Mouse (Mus musculus): ENCODE measurements around the gene Aars.
"Not testable (repeated sequence)": the region's sequence is repeated elsewhere in the genome, so short reads cannot be mapped to it uniquely, and the experiment has no call there.

Gene Aars

GRCm38 (mm10) chr8:111055031-111055634 is 22.2 kb downstream of the Aars start:
- DNase-seq = no peak

- DNase-seq = no peak
These were observed 22.7 kb downstream of the Aars start for GRCm38 (mm10) chr8:111055661-111056060.

DNA sequence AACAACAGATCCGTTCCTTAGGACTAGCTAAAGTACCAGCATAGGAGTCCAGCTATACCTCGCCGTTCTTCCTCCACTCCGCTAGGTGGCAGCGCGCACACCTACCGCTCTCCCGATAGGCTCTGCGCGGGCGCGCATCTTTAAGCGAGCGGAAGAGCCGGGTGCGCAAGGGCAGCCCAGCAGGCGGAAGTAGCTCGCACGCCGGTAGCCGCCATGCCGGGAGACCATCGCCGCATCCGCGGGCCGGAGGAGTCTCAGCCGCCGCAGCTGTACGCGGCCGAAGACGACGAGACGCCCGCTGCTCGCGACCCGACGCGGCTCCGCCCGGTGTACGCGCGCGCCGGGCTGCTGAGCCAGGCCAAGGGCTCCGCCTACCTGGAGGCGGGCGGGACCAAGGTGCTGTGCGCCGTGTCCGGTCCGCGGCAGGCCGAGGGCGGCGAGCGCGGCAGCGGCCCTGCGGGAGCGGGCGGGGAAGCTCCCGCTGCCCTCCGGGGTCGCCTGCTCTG is 23.3 kb downstream of the Aars start, which contains the start of gene Exosc6:
Gene Exosc6 (plus strand): TSS at position 182 of the 506 bp plus-strand sequence.
- peak; percentile 83 to 90 for DNase-seq

- peak in 1 of 2 experiments; percentile 20 for DNase-seq
These were observed 23.8 kb downstream of the Aars start for GRCm38 (mm10) chr8:111056691-111057293.

- DNase-seq = no peak
These were observed 26.1 kb downstream of the Aars start for GRCm38 (mm10) chr8:111058946-111059572.

- DNase-seq = no peak
These were observed 28.7 kb downstream of the Aars start for GRCm38 (mm10) chr8:111061688-111062071.

- peak; percentile 70 to 86 for DNase-seq
These were observed 29.3 kb downstream of the Aars start for GRCm38 (mm10) chr8:111062072-111062757.

DNA sequence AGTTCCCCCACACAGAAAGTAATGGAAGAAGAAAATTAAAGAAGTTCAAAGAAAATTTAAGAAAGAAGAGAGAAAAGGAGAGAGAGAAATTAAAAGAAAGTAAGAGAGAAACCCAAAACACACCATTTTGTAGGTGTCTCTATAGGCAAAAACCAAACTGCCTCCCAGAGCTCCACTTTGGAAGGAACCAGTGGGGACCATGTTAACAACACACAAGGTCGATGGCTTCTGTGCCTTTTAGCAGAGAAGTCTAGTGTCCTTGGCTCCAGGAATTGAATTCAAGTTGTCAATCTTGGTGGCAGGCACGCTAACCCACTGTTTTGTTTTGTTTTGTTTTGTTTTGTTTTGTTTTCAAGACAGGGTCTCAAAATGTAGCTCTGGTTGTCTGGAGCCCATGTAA is 29.9 kb downstream of the Aars start:
- DNase-seq = no peak

GRCm38 (mm10) chr8:111066308-111066707 is 33.4 kb downstream of the Aars start:
- no peak for DNase-seq

DNA sequence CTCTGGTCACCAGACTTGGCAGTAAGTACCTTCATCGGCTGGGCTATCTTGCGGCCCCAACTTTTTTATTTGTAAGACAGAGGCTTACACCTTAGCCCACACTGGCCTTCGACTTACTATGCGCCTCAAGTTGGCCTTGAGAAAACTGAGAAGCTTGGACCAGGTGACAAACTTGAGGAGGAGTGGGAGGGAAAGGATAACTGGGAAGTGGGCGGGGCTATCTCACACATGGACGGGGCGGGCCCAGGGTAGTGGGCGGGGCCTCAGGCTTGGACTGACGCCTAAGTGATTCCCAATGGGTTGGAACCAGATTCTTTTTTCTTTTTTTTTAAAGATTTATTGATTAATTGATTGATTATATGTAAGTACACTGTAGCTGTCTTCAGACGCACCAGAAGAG is 34.5 kb downstream of the Aars start:
- no peak for DNase-seq

DNA sequence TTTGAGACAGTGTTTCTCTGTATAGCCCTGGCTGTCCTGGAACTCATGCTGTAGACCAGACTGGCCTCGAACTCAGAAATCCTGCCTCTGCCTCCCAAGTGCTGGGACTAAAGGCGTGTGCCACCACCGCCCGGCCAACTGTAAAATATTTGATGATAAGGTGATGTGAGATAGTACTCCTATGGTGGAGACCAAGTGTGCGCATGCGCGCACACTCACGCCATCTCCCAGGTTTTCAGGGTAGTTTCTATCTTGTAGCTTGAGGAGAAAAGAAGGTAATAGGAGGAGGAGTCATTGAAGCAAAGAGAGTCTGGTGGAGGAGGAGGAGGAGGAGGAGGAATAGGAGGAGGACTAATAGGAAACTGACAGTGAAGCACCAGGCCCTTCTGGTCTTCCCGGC is 35.7 kb downstream of the Aars start:
- not testable (repeated sequence) for DNase-seq

DNA sequence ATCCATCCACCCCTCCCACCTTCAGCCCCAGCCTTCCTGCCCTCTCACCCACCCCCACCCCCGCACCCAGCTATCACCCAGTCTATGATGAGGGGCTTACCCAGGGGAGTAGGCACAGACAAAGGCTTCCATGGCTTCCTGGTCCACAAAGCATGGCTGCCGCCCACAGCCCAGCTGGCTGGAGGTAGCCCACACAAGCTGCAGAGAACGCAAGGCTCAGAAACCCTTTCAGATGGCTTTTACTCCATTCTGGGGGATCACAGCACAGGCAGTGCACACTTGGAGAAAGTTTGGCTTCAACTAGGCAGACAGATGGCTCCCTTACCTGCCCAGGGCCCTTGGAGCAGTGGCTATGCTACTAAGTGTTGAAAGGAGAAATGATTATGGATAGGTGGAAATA is 43.0 kb downstream of the Aars start:
- no peak for DNase-seq

DNA sequence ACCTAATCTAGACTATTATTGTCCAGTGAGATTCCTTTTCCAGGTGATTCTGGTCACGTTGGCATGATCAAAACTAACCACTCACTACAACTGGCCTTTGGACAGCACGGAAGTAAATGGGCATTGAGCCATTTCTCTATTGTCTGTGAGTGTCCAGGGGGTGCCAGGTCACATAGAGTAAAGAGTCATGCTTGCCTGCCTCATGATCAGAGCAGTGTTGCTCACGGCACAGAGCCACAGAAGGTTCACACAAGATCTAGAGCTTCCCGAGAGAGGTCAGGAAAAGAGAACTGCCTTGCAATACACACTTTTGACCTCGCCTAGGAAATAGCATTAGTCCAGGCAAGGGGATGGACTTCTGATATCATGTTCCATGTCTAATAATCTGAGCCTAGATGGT is 46.5 kb downstream of the Aars start:
- DNase-seq = no peak

- DNase-seq = no peak
These were observed 46.9 kb downstream of the Aars start for GRCm38 (mm10) chr8:111079861-111080271.

DNA sequence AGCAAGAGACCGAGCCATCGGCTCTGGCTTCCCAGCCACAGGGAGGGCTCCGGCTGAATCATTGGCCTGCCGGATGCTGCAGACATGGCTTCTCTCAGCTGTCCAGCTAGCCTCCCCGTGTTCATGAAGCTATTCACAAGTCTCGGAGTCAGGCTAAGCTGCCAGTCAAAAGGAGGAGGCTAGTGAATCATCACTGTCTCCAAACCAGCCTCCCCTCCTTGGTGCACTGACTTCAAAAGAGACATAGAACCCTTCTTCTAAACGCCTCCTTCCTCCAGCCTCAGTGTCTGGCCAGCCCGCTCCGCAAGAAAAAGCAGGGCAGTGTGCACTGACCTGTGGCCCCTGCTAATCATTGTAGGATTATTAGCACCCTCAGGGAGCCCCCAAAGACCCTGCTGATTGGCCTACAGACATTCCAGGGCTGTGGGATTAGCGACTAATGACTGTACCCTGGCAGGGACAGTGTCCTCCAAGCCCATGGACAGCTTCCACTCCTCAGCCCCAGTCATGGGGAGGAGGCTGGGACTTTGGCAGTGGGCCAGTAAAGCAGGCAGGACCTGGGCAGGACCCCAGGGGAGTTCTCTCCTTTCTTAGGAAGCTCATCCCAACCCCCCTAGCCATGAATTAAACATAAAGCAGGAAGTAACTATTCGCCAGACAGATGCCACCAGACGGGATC is 48.8 kb downstream of the Aars start:
- DNase-seq = no peak

DNA sequence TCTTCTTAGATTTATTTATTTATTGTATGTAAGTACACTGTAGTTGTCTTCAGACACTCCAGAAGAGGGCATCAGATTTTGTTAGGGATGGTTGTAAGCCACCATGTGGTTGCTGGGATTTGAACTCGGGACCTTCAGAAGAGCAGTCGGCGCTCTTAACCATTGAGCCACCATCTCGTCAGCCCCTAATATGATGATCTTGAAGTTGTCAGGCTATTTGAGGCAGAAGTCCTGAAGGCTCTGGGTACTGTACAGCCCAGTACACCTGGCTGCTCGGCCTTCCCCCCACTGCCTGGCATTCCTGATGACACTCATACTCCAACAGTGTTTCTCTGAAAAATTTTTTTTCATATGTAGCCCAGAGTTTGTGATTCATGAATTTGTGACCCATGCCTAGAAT is 51.0 kb downstream of the Aars start:
- not testable (repeated sequence) for DNase-seq

- DNase-seq = peak; percentile 49 to 67
These were observed 57.2 kb downstream of the Aars start for GRCm38 (mm10) chr8:111090126-111090525.

- no peak for DNase-seq
These were observed 58.8 kb downstream of the Aars start for GRCm38 (mm10) chr8:111091706-111092105.

DNA sequence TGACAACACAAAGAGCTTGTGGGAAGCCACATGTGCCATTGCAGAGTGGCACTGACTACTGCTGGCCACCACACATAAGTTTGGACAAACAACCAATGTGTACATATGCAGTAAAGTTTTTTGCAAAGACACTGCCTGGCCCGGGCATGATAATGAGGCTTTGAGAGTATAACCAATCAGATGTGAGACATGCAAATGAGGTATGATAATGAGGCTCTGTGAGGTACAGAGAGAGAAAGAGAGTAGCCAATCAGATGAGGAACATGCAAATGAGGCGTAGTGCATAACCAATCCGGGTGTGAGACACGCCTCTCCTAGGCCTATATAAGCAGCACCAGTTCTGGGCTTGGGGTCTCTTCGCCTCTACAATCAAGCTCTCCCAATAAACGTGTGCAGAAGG is 59.4 kb downstream of the Aars start, which contains the start of gene Clec18a:
Gene Clec18a (minus strand): TSS at position 101 of the 400 bp plus-strand sequence.
- not testable (repeated sequence) for DNase-seq

GRCm38 (mm10) chr8:111093865-111094718 is 61.1 kb downstream of the Aars start, which contains the start of gene Pdpr:
Pdpr (plus strand) TSS chr8:111094630.
- peak; percentile 88 to 92 for DNase-seq

- peak in 1 of 2 experiments; percentile 16 for DNase-seq
These were observed 61.9 kb downstream of the Aars start for GRCm38 (mm10) chr8:111094719-111095302.
